Mouse (Mus musculus) mesoderm, embryonic 11.5 days (tissue): ENCODE results near the gene Gm20388.

ENCODE experiments used
- DNase-seq: peaks from one replicate; pipeline ENCODE4 v3.0.0-alpha.2; 2012; ENCODE audit warnings: low read depth, low spot score

The Gm20388 gene

GRCm38 (mm10) chr8:119915298-119915697 lies 4.7 kb downstream of the Gm20388 start:
- DNase-seq: no peak

- DNase-seq: no peak
Measured at GRCm38 (mm10) chr8:119916237-119916892, 5.7 kb downstream of the Gm20388 start.

GRCm38 (mm10) chr8:119917415-119917814 lies 6.8 kb downstream of the Gm20388 start:
- DNase-seq: no peak

- no peak for DNase-seq
Measured at GRCm38 (mm10) chr8:119918155-119918567, 7.5 kb downstream of the Gm20388 start.

- no peak for DNase-seq
Measured at GRCm38 (mm10) chr8:119923259-119923658, 12.6 kb downstream of the Gm20388 start.

- DNase-seq: no peak
Measured at GRCm38 (mm10) chr8:119925428-119925827, 14.8 kb downstream of the Gm20388 start.

GRCm38 (mm10) chr8:119926474-119926873 lies 15.8 kb downstream of the Gm20388 start:
- no peak for DNase-seq

GRCm38 (mm10) chr8:119927422-119928092 lies 16.9 kb downstream of the Gm20388 start:
- DNase-seq: peak; percentile 66

GRCm38 (mm10) chr8:119931317-119931716 lies 20.7 kb downstream of the Gm20388 start:
- DNase-seq: no peak

- DNase-seq: no peak
Measured at GRCm38 (mm10) chr8:119933681-119934080, 23.0 kb downstream of the Gm20388 start.

GRCm38 (mm10) chr8:119935541-119935940 lies 24.9 kb downstream of the Gm20388 start:
- no peak for DNase-seq

GRCm38 (mm10) chr8:119938481-119938880 lies 27.8 kb downstream of the Gm20388 start:
- DNase-seq: no peak

GRCm38 (mm10) chr8:119939336-119939735 lies 28.7 kb downstream of the Gm20388 start:
- no peak for DNase-seq

- no peak for DNase-seq
Measured at GRCm38 (mm10) chr8:119941471-119941870, 30.8 kb downstream of the Gm20388 start.

- no peak for DNase-seq
Measured at GRCm38 (mm10) chr8:119943616-119944015, 33.0 kb downstream of the Gm20388 start.

GRCm38 (mm10) chr8:119944096-119944811 lies 33.6 kb downstream of the Gm20388 start:
- DNase-seq: peak; percentile 81

- no peak for DNase-seq
Measured at GRCm38 (mm10) chr8:119946326-119946865, 35.8 kb downstream of the Gm20388 start.

- no peak for DNase-seq
Measured at GRCm38 (mm10) chr8:119947653-119948052, 37.0 kb downstream of the Gm20388 start.

- DNase-seq: no peak
Measured at GRCm38 (mm10) chr8:119948340-119948739, 37.7 kb downstream of the Gm20388 start.

- DNase-seq: no peak
Measured at GRCm38 (mm10) chr8:119952282-119952681, 41.6 kb downstream of the Gm20388 start.

GRCm38 (mm10) chr8:119952747-119953146 lies 42.1 kb downstream of the Gm20388 start:
- DNase-seq: no peak

GRCm38 (mm10) chr8:119955333-119955732 lies 44.7 kb downstream of the Gm20388 start:
- DNase-seq: no peak
